Comparison of ENCODE assay signal across 8 mouse cellular contexts in genomic region chr8:60632250-60632932, GRCm38 (mm10). TPM values are rescaled to one million over a fixed set of nuclear protein-coding genes. Genes with fewer than 3 reads are reported as not detected.
DNase-seq lines count a peak whose midpoint lies in the region; ATAC-seq and TF ChIP-seq lines count a peak whose summit lies in the region.

Gene Mfap3l (plus strand): TSS chr8:60632827.

- H3K27ac ChIP-seq in brown adipose tissue, adult 24 weeks (replicated peaks; ENCODE audit: low read depth, low read length) = 0 out of 2 replicates have a peak within 1 kb of the TSS, but pooled peaks have one; percentile 3
- H3K27ac ChIP-seq in heart, embryonic 11.5 days (ENCODE audit: low read depth, low read length) = no peak within 1 kb of the TSS
- peak within 1 kb of the TSS; percentile 61 for H3K27ac ChIP-seq in kidney, embryonic 15.5 days
- peak within 1 kb of the TSS; percentile 72 for H3K27ac ChIP-seq in limb, embryonic 15.5 days
- peak within 1 kb of the TSS; percentile 78 for H3K27ac ChIP-seq in midbrain, postnatal 0 days (ENCODE audit: low read depth, low read length)

- peak within 1 kb of the TSS; percentile 79 for H3K4me3 ChIP-seq in brown adipose tissue, adult 24 weeks (ENCODE audit: insufficient read depth, low read depth, low read length)
- H3K4me3 ChIP-seq in heart, embryonic 11.5 days (ENCODE audit: low read depth, low read length) = peak within 1 kb of the TSS; percentile 57
- peak within 1 kb of the TSS; percentile 66 for H3K4me3 ChIP-seq in kidney, embryonic 15.5 days (replicated peaks)
- H3K4me3 ChIP-seq in limb, embryonic 15.5 days = peak within 1 kb of the TSS; percentile 67
- peak within 1 kb of the TSS; percentile 74 for H3K4me3 ChIP-seq in midbrain, postnatal 0 days (ENCODE audit: low read depth, low read length)

- peak; percentile 39 for TF ChIP-seq CTCF in midbrain, postnatal 0 days (IDR thresholded peaks at IDR 0.05)

- H3K36me3 ChIP-seq in heart, embryonic 11.5 days (ENCODE audit: control insufficient read depth, insufficient read depth, low read length) = no peaks in the 10 kb centered on the region
- no peaks in the 10 kb centered on the region for H3K36me3 ChIP-seq in kidney, embryonic 15.5 days
- H3K36me3 ChIP-seq in limb, embryonic 15.5 days = no peaks in the 10 kb centered on the region
- no peaks in the 10 kb centered on the region for H3K36me3 ChIP-seq in midbrain, postnatal 0 days (ENCODE audit: insufficient read depth, low read length)

- under 1% methylated on average over 58 of the region's 60 CpGs for WGBS in heart, embryonic 11.5 days (ENCODE audit: insufficient replicate concordance)
- under 1% methylated on average over 60 of the region's 60 CpGs for WGBS in kidney, embryonic 15.5 days
- WGBS in limb, embryonic 15.5 days = under 1% methylated on average over 59 of the region's 60 CpGs
- WGBS in midbrain, postnatal 0 days = under 1% methylated on average over 47 of the region's 60 CpGs

- H3K4me1 ChIP-seq in brown adipose tissue, adult 24 weeks (ENCODE audit: control insufficient read depth, insufficient read depth, insufficient read length, low read length) = peaks cover 3% of the 10 kb centered on the region
- peaks cover 4% of the 10 kb centered on the region; the same call in 1 of the 2 replicates for H3K4me1 ChIP-seq in heart, embryonic 11.5 days (ENCODE audit: control insufficient read depth, insufficient read depth, low read length)
- peaks cover 18% of the 10 kb centered on the region for H3K4me1 ChIP-seq in kidney, embryonic 15.5 days
- peaks cover 9% of the 10 kb centered on the region for H3K4me1 ChIP-seq in limb, embryonic 15.5 days
- H3K4me1 ChIP-seq in midbrain, postnatal 0 days (ENCODE audit: insufficient read depth, low read length) = no peaks in the 10 kb centered on the region

- peak; percentile 93 for ATAC-seq in erythroid progenitor cell, adult 5-6 weeks (replicated peaks; ENCODE audit: low FRiP score, poor library complexity, severe bottlenecking)
- peak; percentile 98 for ATAC-seq in heart, embryonic 11.5 days (replicated peaks; ENCODE audit: insufficient number of reproducible peaks, low FRiP score, low TSS enrichment)
- peak; percentile 99 for ATAC-seq in kidney, embryonic 15.5 days (replicated peaks; ENCODE audit: low FRiP score)
- peak; percentile 97 for ATAC-seq in limb, embryonic 15.5 days (ENCODE audit: insufficient number of reproducible peaks, low FRiP score, low TSS enrichment, low read depth)
- ATAC-seq in midbrain, postnatal 0 days (ENCODE audit: low FRiP score) = peak; percentile 96

- H3K27me3 ChIP-seq in heart, embryonic 11.5 days (ENCODE audit: control insufficient read depth, insufficient read depth, low read length) = peaks cover 11% of the 10 kb centered on the region
- peaks cover 25% of the 10 kb centered on the region for H3K27me3 ChIP-seq in kidney, embryonic 15.5 days
- peaks cover 12% of the 10 kb centered on the region; the same call in 1 of the 2 replicates for H3K27me3 ChIP-seq in limb, embryonic 15.5 days
- H3K27me3 ChIP-seq in midbrain, postnatal 0 days (ENCODE audit: insufficient read depth, low read length) = 0 out of 2 replicates have a peak, but pooled peaks cover 4% of the 10 kb centered on the region

- peak within 1 kb of the TSS; percentile 84 for H3K4me2 ChIP-seq in heart, embryonic 11.5 days
- peak within 1 kb of the TSS; percentile 95 for H3K4me2 ChIP-seq in kidney, embryonic 15.5 days
- peak within 1 kb of the TSS; percentile 98 for H3K4me2 ChIP-seq in limb, embryonic 15.5 days
- H3K4me2 ChIP-seq in midbrain, postnatal 0 days (ENCODE audit: low read depth, low read length, poor library complexity, severe bottlenecking) = peak within 1 kb of the TSS; percentile 97

- peak within 1 kb of the TSS; percentile 60 for H3K9ac ChIP-seq in heart, embryonic 11.5 days (ENCODE audit: low read depth, low read length)
- H3K9ac ChIP-seq in kidney, embryonic 15.5 days = peak within 1 kb of the TSS; percentile 58
- H3K9ac ChIP-seq in limb, embryonic 15.5 days = peak within 1 kb of the TSS; percentile 57
- peak within 1 kb of the TSS; percentile 67 for H3K9ac ChIP-seq in midbrain, postnatal 0 days (replicated peaks; ENCODE audit: low read length, poor library complexity, severe bottlenecking)

- H3K9me3 ChIP-seq in heart, embryonic 11.5 days (replicated peaks; ENCODE audit: control insufficient read depth, low read length) = no peaks in the 10 kb centered on the region
- H3K9me3 ChIP-seq in kidney, embryonic 15.5 days (replicated peaks) = no peaks in the 10 kb centered on the region
- no peaks in the 10 kb centered on the region for H3K9me3 ChIP-seq in limb, embryonic 15.5 days
- no peaks in the 10 kb centered on the region for H3K9me3 ChIP-seq in midbrain, postnatal 0 days (ENCODE audit: low read length)

- DNase-seq in CD4-positive helper T cell, adult 2 months (ENCODE audit: low read depth, low spot score) = peak; percentile 68
- DNase-seq in midbrain, postnatal 0 days (ENCODE audit: low spot score) = peak; percentile 96
- peak; percentile 23 to 71 for DNase-seq in spleen, postnatal 10 days (ENCODE audit: low spot score in 2 of 2)

RNA-seq across cellular contexts. Expression of gene Mfap3l, which starts in this region (rescaled TPM):
- 2.5 and 3.8 TPM in 2 replicates for polyA plus RNA-seq in brown adipose tissue, adult 24 weeks (2012; ENCODE audit: insufficient read depth, insufficient read length, missing spikeins)
- total RNA-seq in erythroid progenitor cell, adult 5-6 weeks (2015; ENCODE audit: low replicate concordance) = 2.1 TPM in 1 of 2 replicates, not detected in the other
- 0.45 and 0.51 TPM in 2 replicates for total RNA-seq in erythroid progenitor cell, adult 5-6 weeks (2017; ENCODE audit: low replicate concordance)
- 1.4 and 1.5 TPM in 2 replicates for polyA plus RNA-seq in heart, embryonic 11.5 days (2014; fragmentation: Nextera tagmentation; extraction: Ambion mirVana)
- polyA plus RNA-seq in kidney, embryonic 15.5 days (2015; fragmentation: Nextera tagmentation; extraction: Ambion mirVana) = 4.3 and 4.5 TPM in 2 replicates
- 2.9 and 3.1 TPM in 2 replicates for polyA plus RNA-seq in limb, embryonic 15.5 days (2015; fragmentation: Nextera tagmentation; extraction: Ambion mirVana)
- 11.4 and 16.4 TPM in 2 replicates for total RNA-seq in midbrain, postnatal 0 days (2014; rRNA removed)
- polyA plus RNA-seq in midbrain, postnatal 0 days (2015; fragmentation: Nextera tagmentation; extraction: Ambion mirVana) = 2.8 and 3.0 TPM in 2 replicates
